Mouse (Mus musculus) forebrain, embryonic 11.5 days (tissue): ENCODE results near the gene Evx2. TPM values are rescaled to one million over a fixed set of nuclear protein-coding genes. Genes with fewer than 3 reads are reported as not detected.

Experiments used
- ATAC-seq: fragments of 200-750 bp; cut with Nextera tagmentation; replicated peaks from 2 replicates; pipeline ENCODE4 v1.8.0; 2017; ENCODE audit warnings: moderate TSS enrichment; ENCODE audit not compliant: low FRiP score
- DNase-seq: peaks from one replicate; pipeline ENCODE4 v3.0.0-alpha.2; 2017; ENCODE audit warnings: low spot score
- H3K27ac ChIP-seq: fragments of 300-500 bp; sonication (generic); 2 replicates; pipeline ENCODE4 v1.5.1; 2014; ENCODE audit warnings: low read depth, low read length
- H3K27me3 ChIP-seq: fragments of 300-500 bp; sonication (generic); 2 replicates; pipeline ENCODE4 v1.6.1; 2014; ENCODE audit warnings: mild to moderate bottlenecking, low read length, mixed read lengths; ENCODE audit not compliant: control insufficient read depth, insufficient read depth
- H3K36me3 ChIP-seq: fragments of 300-500 bp; sonication (generic); 2 replicates; pipeline ENCODE4 v1.6.1; 2014; ENCODE audit warnings: mild to moderate bottlenecking, low read length, moderate library complexity, mixed read lengths; ENCODE audit not compliant: control insufficient read depth, insufficient read depth
- H3K4me1 ChIP-seq: fragments of 300-500 bp; sonication (generic); replicated peaks from 2 replicates; pipeline ENCODE4 v1.6.1; 2014; ENCODE audit warnings: low read length, mixed read lengths; ENCODE audit not compliant: control insufficient read depth, insufficient read depth
- H3K4me2 ChIP-seq: fragments of 300-500 bp; sonication (generic); 2 replicates; pipeline ENCODE4 v1.6.1; 2014; ENCODE audit warnings: low read depth, mild to moderate bottlenecking, low read length, moderate library complexity, mixed read lengths; ENCODE audit not compliant: severe bottlenecking
- H3K4me3 ChIP-seq: fragments of 300-500 bp; sonication (generic); 2 replicates; pipeline ENCODE4 v1.5.1; 2014; ENCODE audit warnings: low read depth, low read length
- H3K9ac ChIP-seq: fragments of 300-500 bp; sonication (generic); 2 replicates; pipeline ENCODE4 v1.6.1; 2014; ENCODE audit warnings: low read length
- H3K9me3 ChIP-seq: fragments of 300-500 bp; sonication (generic); 2 replicates; pipeline ENCODE4 v1.6.1; 2016; ENCODE audit warnings: low read length, mixed read lengths; ENCODE audit not compliant: control insufficient read depth
- WGBS: fragments of 180-500 bp; shearing (Covaris S2); extraction: QIAGEN DNeasy Blood & Tissue Kit; methylation state at CpG from one replicate; pipeline ENCODE4 v1.1.7; 2014; 5-methylcytosine and 5-hydroxymethylcytosine counted together
- polyA plus RNA-seq: library from polyadenylated mRNA; unstranded; fragments of >200 nt; fragmentation: Nextera tagmentation; extraction: Ambion mirVana; gene quantifications from 2 replicates; pipeline ENCODE4 v1.2.1, GENCODE M21; 2014

Evx2 gene
- polyA plus RNA-seq, 1 experiment from 2014 or later = not detected

DNA sequence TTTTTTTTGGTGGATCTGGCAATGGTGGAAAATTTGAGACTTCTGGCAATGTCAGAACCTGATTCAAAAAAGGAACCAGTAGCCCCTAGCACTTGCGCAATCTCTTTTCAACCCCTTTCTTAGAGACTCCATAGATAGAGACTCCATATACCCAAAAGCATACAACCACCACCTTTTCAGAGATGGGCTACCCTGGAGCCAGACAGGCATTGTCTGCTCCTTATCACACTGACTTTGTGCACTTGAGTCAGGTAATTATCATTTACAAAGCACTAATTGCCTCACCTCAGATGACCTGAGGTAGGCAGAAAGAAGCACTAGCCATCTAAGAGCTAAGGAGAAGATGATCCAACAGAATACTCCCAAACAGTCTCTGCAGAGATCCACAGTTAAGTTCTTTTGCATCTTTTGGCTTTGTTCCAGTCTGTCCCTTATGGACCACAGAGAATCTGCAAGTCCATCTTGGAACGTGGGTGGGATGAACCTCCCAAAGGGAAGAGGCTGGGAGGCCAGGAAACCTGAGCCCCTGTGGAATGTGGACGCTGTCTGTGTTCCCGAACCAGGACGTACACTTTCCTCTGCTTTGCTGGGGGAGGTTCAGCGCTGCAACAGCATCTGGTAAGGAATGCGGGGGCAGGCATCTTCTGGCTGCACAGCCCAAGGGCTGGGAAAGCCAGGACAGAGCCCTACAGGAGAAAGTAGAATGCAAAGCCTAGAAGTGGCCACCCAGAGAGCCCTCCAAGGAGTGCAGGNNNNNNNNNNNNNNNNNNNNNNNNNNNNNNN is 12.1 kb downstream of the Evx2 start:
- DNase-seq (no peak), ATAC-seq (no peak)
- Histone ChIP-seq H3K9ac (no peak overlapping the region), H3K9me3 (no peaks in the 10 kb centered on the region), H3K27me3 (peaks cover 77% of the 10 kb centered on the region), H3K4me3 (no peak overlapping the region), H3K27ac (no peak overlapping the region), H3K4me1 (no peaks in the 10 kb centered on the region), H3K4me2 (no peak overlapping the region), H3K36me3 (no peaks in the 10 kb centered on the region)
- WGBS = 14% methylated on average over 7 of the region's 7 CpGs

GRCm38 (mm10) chr2:74645631-74646030 is 13.7 kb downstream of the Evx2 start:
- no peak overlapping the region for H3K27ac ChIP-seq
- H3K4me2 ChIP-seq = no peak overlapping the region
- no peaks in the 10 kb centered on the region for H3K36me3 ChIP-seq
- 85% methylated on average over 3 of the region's 3 CpGs for WGBS
- H3K27me3 ChIP-seq = peaks cover 62% of the 10 kb centered on the region
- ATAC-seq = no peak
- no peak overlapping the region for H3K9ac ChIP-seq
- DNase-seq = no peak
- H3K4me3 ChIP-seq = no peak overlapping the region
- H3K4me1 ChIP-seq = no peaks in the 10 kb centered on the region
- H3K9me3 ChIP-seq = no peaks in the 10 kb centered on the region

GRCm38 (mm10) chr2:74642431-74642830 is 16.9 kb downstream of the Evx2 start:
- WGBS = 81% methylated on average over 5 of the region's 5 CpGs

DNA sequence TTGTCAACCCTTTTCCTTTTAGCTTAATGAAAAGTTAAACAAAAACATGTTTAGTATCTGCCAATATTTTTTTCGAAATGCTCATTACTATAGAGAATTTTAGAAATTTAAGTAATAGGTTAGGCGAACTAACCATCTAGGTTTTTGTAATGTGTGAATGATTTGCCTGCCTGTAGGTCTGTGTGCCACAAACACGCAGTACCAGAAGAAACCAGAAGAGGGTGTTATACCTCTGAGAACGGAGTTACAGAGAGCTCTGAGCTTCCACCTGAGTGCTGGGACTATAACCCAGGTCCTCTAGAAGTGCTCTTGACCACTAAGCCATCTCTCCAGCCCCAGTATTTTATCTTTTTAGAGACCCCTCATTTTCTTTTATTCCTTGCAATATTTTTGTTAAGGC is 23.9 kb downstream of the Evx2 start:
- Histone ChIP-seq H3K9me3 (no peaks in the 10 kb centered on the region), H3K27ac (no peak overlapping the region), H3K4me3 (no peak overlapping the region), H3K9ac (no peak overlapping the region), H3K36me3 (no peaks in the 10 kb centered on the region), H3K27me3 (no peaks in the 10 kb centered on the region), H3K4me2 (no peak overlapping the region), H3K4me1 (no peaks in the 10 kb centered on the region)
- ATAC-seq (no peak), DNase-seq (no peak)
- 69% methylated on average over 4 of the region's 4 CpGs for WGBS

More at GRCm38 (mm10) chr2:74642431-74642830, 16.9 kb downstream of the Evx2 start:
- H3K27ac ChIP-seq = no peak overlapping the region
- no peaks in the 10 kb centered on the region for H3K9me3 ChIP-seq
- H3K4me3 ChIP-seq = no peak overlapping the region
- H3K36me3 ChIP-seq = no peaks in the 10 kb centered on the region
- no peak for DNase-seq
- H3K4me2 ChIP-seq = no peak overlapping the region
- H3K27me3 ChIP-seq = peaks cover 30% of the 10 kb centered on the region
- no peaks in the 10 kb centered on the region for H3K4me1 ChIP-seq
- H3K9ac ChIP-seq = no peak overlapping the region
- no peak for ATAC-seq

DNA sequence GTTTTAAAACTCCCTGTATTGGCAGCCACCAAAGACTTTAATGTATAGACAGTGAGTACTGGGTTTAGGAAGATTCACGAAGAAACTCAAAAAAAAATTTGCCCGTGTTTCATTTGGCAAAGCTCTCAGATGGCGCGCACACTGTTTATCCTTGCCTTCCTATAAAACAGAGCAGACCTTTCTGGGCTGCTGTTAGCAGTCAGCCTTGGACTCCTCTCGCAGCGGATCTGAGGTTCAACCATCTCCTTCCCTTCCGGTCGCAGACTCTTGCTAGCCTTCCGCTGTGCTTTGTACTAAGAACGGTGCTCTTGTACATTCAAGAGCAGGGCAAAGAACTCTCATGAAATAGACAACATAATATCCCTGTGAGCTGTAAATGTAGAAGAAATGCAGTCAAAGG is 39.0 kb downstream of the Evx2 start:
- H3K27me3 ChIP-seq = no peaks in the 10 kb centered on the region
- no peak for DNase-seq
- no peaks in the 10 kb centered on the region for H3K9me3 ChIP-seq
- H3K4me3 ChIP-seq = no peak overlapping the region
- no peaks in the 10 kb centered on the region for H3K36me3 ChIP-seq
- H3K4me1 ChIP-seq = no peaks in the 10 kb centered on the region
- ATAC-seq = no peak
- no peak overlapping the region for H3K27ac ChIP-seq
- 90% methylated on average over 10 of the region's 10 CpGs for WGBS
- H3K9ac ChIP-seq = no peak overlapping the region
- no peak overlapping the region for H3K4me2 ChIP-seq

GRCm38 (mm10) chr2:74619676-74620246 is 39.6 kb downstream of the Evx2 start:
- no peaks in the 10 kb centered on the region for H3K4me1 ChIP-seq
- H3K9ac ChIP-seq = no peak overlapping the region
- no peaks in the 10 kb centered on the region for H3K27me3 ChIP-seq
- no peak for ATAC-seq
- H3K4me3 ChIP-seq = no peak overlapping the region
- no peaks in the 10 kb centered on the region for H3K36me3 ChIP-seq
- no peaks in the 10 kb centered on the region for H3K9me3 ChIP-seq
- no peak for DNase-seq
- 87% methylated on average over 3 of the region's 3 CpGs for WGBS
- no peak overlapping the region for H3K4me2 ChIP-seq
- H3K27ac ChIP-seq = no peak overlapping the region

GRCm38 (mm10) chr2:74617706-74618105 is 41.7 kb downstream of the Evx2 start:
- H3K27ac ChIP-seq = no peak overlapping the region
- no peak overlapping the region for H3K4me2 ChIP-seq
- H3K9ac ChIP-seq = no peak overlapping the region
- ATAC-seq (no peak), DNase-seq (no peak)
- no peaks in the 10 kb centered on the region for H3K36me3 ChIP-seq
- no peak overlapping the region for H3K4me3 ChIP-seq
- H3K9me3 ChIP-seq = no peaks in the 10 kb centered on the region
- H3K4me1 ChIP-seq = no peaks in the 10 kb centered on the region
- WGBS = 86% methylated on average over 9 of the region's 9 CpGs
- no peaks in the 10 kb centered on the region for H3K27me3 ChIP-seq

DNA sequence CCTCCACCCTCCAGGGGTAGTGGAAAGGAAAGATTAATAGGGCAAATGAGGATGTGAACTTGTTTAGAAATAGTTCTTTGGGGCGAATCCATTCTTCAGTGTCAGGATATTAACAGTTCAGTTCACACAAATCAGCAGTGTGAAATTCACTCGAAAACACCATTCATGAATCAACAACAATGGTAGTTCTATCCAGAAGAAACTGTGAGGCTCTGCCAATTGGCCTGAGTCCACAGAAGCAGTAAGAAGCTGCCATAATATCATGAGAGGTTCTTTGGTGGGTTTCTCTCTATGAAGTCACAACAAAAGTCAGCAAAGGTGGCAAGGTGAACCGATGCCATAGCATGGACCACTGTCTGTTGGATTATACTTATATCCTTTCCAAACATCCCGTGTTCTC is 48.0 kb downstream of the Evx2 start:
- no peak overlapping the region for H3K4me2 ChIP-seq
- 84% methylated on average over 4 of the region's 4 CpGs for WGBS
- H3K36me3 ChIP-seq = no peaks in the 10 kb centered on the region
- no peak for ATAC-seq
- no peaks in the 10 kb centered on the region for H3K9me3 ChIP-seq
- H3K27me3 ChIP-seq = no peaks in the 10 kb centered on the region
- H3K4me1 ChIP-seq = no peaks in the 10 kb centered on the region
- DNase-seq = no peak
- H3K27ac ChIP-seq = no peak overlapping the region
- no peak overlapping the region for H3K4me3 ChIP-seq
- no peak overlapping the region for H3K9ac ChIP-seq

DNA sequence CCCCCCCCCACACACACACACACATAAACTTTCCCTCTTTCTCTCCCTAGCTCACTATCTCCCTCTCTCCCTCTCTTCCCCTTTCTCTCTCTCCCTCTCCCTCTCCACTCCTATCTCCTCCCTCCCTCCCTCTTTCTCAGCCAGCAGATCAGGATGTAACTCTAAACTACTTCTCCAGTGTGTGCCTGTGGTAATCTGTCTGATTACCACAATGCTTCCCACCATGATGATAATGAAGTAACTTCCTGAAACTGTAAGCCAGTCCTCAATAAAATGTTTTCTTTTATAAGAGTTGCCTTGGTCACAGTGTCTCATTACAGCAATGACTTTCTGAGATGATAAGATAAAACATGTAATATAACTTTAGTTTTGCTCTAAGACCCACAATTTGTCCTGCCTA is 50.0 kb downstream of the Evx2 start:
- Histone ChIP-seq H3K9ac (no peak overlapping the region), H3K4me3 (no peak overlapping the region), H3K4me1 (no peaks in the 10 kb centered on the region), H3K27ac (no peak overlapping the region), H3K4me2 (no peak overlapping the region), H3K9me3 (no peaks in the 10 kb centered on the region), H3K36me3 (no peaks in the 10 kb centered on the region), H3K27me3 (no peaks in the 10 kb centered on the region)
- ATAC-seq = no peak
- DNase-seq = no peak
